Mouse (Mus musculus): Measurements from ENCODE around the gene Fas. TPM values are rescaled to one million over a fixed set of nuclear protein-coding genes. Genes with fewer than 3 reads are reported as not detected.
A peak's percentile ranks its signal among the peaks of the same experiment; 100 is the strongest.

Gene Fas
- total and polyA plus RNA-seq, 2 experiments from 2014 or later = 1.1 to 5.6 TPM

DNA sequence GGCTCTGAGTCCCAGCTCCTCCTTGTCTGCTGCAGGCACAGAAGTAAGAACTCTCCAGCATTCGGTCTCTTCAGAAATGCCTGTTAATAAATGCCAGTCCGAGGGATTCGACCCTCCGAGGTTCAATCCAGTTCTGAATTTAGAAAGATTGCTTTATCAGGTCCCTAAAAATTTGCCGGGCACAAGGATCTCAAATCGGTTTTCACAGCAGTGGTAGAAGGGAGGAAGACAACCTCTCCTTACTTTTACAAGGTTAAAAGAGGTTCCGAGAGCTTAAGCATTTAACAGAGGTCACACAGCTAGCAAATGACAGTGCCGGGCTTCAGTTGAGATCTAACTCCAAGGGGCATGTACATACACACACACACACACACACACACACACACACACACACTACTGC, 913 bp downstream of the Fas start:
- Histone ChIP-seq H3K4me1 (ENCODE audit: control insufficient read depth, insufficient read depth) (peaks cover 5% of the 10 kb centered on the region), H3K9me3 (replicated peaks; ENCODE audit: control insufficient read depth, low read length) (no peaks in the 10 kb centered on the region), H3K27me3 (ENCODE audit: control insufficient read depth, insufficient read depth, low read length) (no peaks in the 10 kb centered on the region), H3K4me3 (ENCODE audit: low read depth, low read length) (peak overlapping the region; percentile 72), H3K27ac (ENCODE audit: low read depth) (peak overlapping the region; percentile 47; the same call in 1 of the 2 replicates), H3K36me3 (replicated peaks; ENCODE audit: control insufficient read depth, insufficient read depth, low read length) (no peaks in the 10 kb centered on the region), H3K4me2 (ENCODE audit: low read depth, low read length) (peak overlapping the region; percentile 97), H3K9ac (replicated peaks; ENCODE audit: low read depth, low read length) (peak overlapping the region; percentile 74)
- no peak for TF ChIP-seq EP300 (IDR thresholded peaks at IDR 0.05; ENCODE audit: low read depth)
- no peak for TF ChIP-seq CTCF (IDR thresholded peaks at IDR 0.05; ENCODE audit: low read depth)
- 0 out of 2 replicates have a peak, but pooled peaks have one; percentile 2 for ATAC-seq (ENCODE audit: insufficient read depth, low read depth)
- WGBS = 38% methylated on average over 8 of the region's 8 CpGs
- DNase-seq (ENCODE audit: low spot score) = no peak

DNA sequence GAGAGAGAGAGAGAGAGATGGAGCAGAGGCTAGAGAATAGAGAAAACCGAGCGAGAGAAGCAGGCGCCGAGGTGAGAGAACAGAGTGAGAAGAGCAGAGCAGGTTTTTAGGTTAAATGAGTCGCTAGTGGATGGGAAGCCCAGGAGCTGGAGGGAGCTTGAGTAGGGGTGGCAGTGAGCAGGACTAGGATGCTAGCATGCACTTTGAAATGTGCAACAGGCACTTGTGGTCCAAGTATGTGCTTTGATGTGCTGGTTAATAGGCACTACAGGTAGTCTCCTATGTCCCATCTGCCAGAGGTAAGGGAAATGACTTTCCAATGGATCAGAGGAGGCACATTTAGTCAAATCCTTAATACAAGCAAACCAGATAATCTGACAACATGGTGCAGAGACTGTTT, 1.5 kb downstream of the Fas start:
- DNase-seq (ENCODE audit: low spot score) (no peak), ATAC-seq (ENCODE audit: insufficient read depth, low read depth) (no peak)
- Histone ChIP-seq H3K27ac (ENCODE audit: low read depth) (no peak overlapping the region), H3K36me3 (replicated peaks; ENCODE audit: control insufficient read depth, insufficient read depth, low read length) (no peaks in the 10 kb centered on the region), H3K4me2 (ENCODE audit: low read depth, low read length) (peak overlapping the region; percentile 97), H3K9me3 (replicated peaks; ENCODE audit: control insufficient read depth, low read length) (no peaks in the 10 kb centered on the region), H3K9ac (replicated peaks; ENCODE audit: low read depth, low read length) (no peak overlapping the region), H3K27me3 (ENCODE audit: control insufficient read depth, insufficient read depth, low read length) (no peaks in the 10 kb centered on the region), H3K4me3 (ENCODE audit: low read depth, low read length) (no peak overlapping the region; the same call in 1 of the 2 replicates), H3K4me1 (ENCODE audit: control insufficient read depth, insufficient read depth) (peaks cover 5% of the 10 kb centered on the region)
- WGBS = 68% methylated on average over 5 of the region's 5 CpGs
- no peak for TF ChIP-seq EP300 (IDR thresholded peaks at IDR 0.05; ENCODE audit: low read depth)
- no peak for TF ChIP-seq CTCF (IDR thresholded peaks at IDR 0.05; ENCODE audit: low read depth)

DNA sequence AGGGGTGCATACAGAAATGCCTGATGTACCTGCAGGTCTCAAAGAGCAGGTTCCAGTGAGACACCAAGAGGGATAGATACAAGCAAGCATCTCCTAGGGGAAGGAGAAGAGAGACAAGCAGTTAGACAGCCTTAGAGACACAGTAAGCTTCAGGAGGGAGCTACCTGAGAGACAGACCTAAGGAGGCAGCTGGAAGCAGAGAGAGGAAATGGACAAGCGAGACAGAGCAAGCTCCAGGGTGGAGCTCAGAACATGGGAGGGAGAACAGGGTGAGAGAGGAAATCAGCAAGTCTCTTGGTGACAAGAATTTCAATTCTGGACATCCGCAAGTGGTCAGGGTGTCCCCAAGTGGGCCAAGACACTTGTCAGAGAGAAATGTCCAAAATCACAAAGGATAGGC, 2.2 kb downstream of the Fas start:
- no peaks in the 10 kb centered on the region for H3K36me3 ChIP-seq (replicated peaks; ENCODE audit: control insufficient read depth, insufficient read depth, low read length)
- H3K9me3 ChIP-seq (replicated peaks; ENCODE audit: control insufficient read depth, low read length) = no peaks in the 10 kb centered on the region
- peaks cover 5% of the 10 kb centered on the region for H3K4me1 ChIP-seq (ENCODE audit: control insufficient read depth, insufficient read depth)
- no peak for ATAC-seq (ENCODE audit: insufficient read depth, low read depth)
- no peak overlapping the region for H3K9ac ChIP-seq (replicated peaks; ENCODE audit: low read depth, low read length)
- WGBS = 63% methylated on average over 2 of the region's 2 CpGs
- no peak overlapping the region for H3K27ac ChIP-seq (ENCODE audit: low read depth)
- no peak overlapping the region for H3K4me3 ChIP-seq (ENCODE audit: low read depth, low read length)
- no peak for DNase-seq (ENCODE audit: low spot score)
- H3K4me2 ChIP-seq (ENCODE audit: low read depth, low read length) = no peak overlapping the region
- TF ChIP-seq EP300 (IDR thresholded peaks at IDR 0.05; ENCODE audit: low read depth) (no peak), CTCF (IDR thresholded peaks at IDR 0.05; ENCODE audit: low read depth) (no peak)
- H3K27me3 ChIP-seq (ENCODE audit: control insufficient read depth, insufficient read depth, low read length) = no peaks in the 10 kb centered on the region

DNA sequence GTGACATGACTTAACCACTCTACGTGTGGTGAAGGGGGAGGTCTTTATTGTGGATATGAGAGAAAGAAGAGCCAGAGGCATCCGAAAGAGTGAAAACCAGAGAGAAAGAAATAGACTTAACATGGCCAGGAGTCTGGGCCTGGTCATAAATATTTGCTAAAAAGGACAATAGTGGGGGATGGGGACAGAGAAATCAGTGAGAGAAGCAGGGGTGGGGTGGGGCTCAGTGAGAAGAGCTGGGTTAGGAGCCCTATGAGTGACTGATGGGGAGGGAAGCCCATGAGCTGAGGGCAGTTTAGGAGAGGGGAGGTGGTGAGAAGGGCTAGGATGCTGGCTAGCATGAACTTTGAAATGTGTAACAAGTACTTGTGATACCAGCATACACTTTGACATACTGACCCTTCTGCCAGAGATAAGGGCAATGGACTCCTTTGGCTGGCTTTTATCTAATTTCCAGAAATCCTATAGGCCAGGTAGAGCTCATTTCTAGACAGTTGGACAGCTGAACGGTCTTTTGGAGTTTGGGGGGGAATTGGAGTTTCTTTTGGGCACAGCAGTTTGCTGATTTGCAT, 3.0 kb downstream of the Fas start:
- Histone ChIP-seq H3K4me2 (ENCODE audit: low read depth, low read length) (no peak overlapping the region), H3K27ac (ENCODE audit: low read depth) (no peak overlapping the region), H3K9ac (replicated peaks; ENCODE audit: low read depth, low read length) (no peak overlapping the region), H3K4me1 (ENCODE audit: control insufficient read depth, insufficient read depth) (peaks cover 5% of the 10 kb centered on the region), H3K27me3 (ENCODE audit: control insufficient read depth, insufficient read depth, low read length) (no peaks in the 10 kb centered on the region), H3K36me3 (replicated peaks; ENCODE audit: control insufficient read depth, insufficient read depth, low read length) (no peaks in the 10 kb centered on the region), H3K9me3 (replicated peaks; ENCODE audit: control insufficient read depth, low read length) (no peaks in the 10 kb centered on the region), H3K4me3 (ENCODE audit: low read depth, low read length) (no peak overlapping the region)
- 84% methylated on average over 3 of the region's 3 CpGs for WGBS
- ATAC-seq (ENCODE audit: insufficient read depth, low read depth) (no peak), DNase-seq (ENCODE audit: low spot score) (no peak)
- TF ChIP-seq EP300 (IDR thresholded peaks at IDR 0.05; ENCODE audit: low read depth) (no peak), CTCF (IDR thresholded peaks at IDR 0.05; ENCODE audit: low read depth) (no peak)

DNA sequence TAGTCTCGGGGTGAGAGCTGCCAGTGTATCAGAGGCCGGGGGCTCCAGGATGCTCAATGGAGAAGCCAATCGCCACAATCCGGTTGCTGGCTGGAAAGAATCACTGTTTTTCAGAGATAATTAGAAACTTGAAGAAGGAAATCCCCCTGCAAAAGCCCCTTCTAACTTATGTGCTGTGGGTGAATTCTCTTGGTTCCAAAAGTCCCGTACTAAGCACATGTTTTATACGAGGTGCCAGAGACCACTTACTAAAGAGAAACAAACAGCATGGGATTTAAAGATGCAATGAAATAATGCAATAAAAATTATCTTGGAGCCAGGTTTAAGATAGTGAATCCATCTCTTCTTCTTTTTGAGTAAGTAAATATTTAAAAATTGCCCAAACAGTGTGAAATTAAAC, 5.0 kb downstream of the Fas start:
- no peak overlapping the region for H3K4me3 ChIP-seq (ENCODE audit: low read depth, low read length)
- no peaks in the 10 kb centered on the region for H3K36me3 ChIP-seq (replicated peaks; ENCODE audit: control insufficient read depth, insufficient read depth, low read length)
- H3K4me1 ChIP-seq (ENCODE audit: control insufficient read depth, insufficient read depth) = peaks cover 5% of the 10 kb centered on the region; the same call in 1 of the 2 replicates
- no peaks in the 10 kb centered on the region for H3K27me3 ChIP-seq (ENCODE audit: control insufficient read depth, insufficient read depth, low read length)
- TF ChIP-seq EP300 (IDR thresholded peaks at IDR 0.05; ENCODE audit: low read depth) (no peak), CTCF (IDR thresholded peaks at IDR 0.05; ENCODE audit: low read depth) (no peak)
- no peak overlapping the region for H3K4me2 ChIP-seq (ENCODE audit: low read depth, low read length)
- ATAC-seq (ENCODE audit: insufficient read depth, low read depth) (no peak), DNase-seq (ENCODE audit: low spot score) (no peak)
- H3K27ac ChIP-seq (ENCODE audit: low read depth) = no peak overlapping the region
- H3K9ac ChIP-seq (replicated peaks; ENCODE audit: low read depth, low read length) = no peak overlapping the region
- H3K9me3 ChIP-seq (replicated peaks; ENCODE audit: control insufficient read depth, low read length) = no peaks in the 10 kb centered on the region
- WGBS = 73% methylated on average over 6 of the region's 6 CpGs

DNA sequence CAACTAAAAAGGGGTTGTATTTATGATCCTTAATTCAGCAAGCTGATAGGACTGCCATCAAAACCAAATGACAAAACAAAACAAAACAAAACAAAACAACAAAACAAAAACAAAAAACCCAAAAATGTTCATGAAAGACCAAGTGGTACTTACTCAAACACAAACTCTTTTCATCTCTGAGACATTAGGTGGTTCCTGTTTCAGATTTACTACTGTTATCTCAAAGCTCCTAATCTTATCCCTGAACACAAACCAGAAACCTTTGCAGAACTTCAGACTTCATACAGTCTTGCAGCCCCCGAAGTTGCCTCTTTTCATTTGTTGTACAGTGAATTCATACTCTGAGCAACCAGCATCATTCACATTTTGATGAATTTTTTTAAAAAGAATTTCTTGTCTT, 8.1 kb downstream of the Fas start:
- no peak overlapping the region for H3K4me3 ChIP-seq (ENCODE audit: low read depth, low read length)

More for the DNA sequence above, 8.1 kb downstream of the Fas start:
- WGBS = 21% methylated on average over 1 of the region's 1 CpGs
- no peak overlapping the region for H3K27ac ChIP-seq (ENCODE audit: low read depth)
- H3K36me3 ChIP-seq (replicated peaks; ENCODE audit: control insufficient read depth, insufficient read depth, low read length) = no peaks in the 10 kb centered on the region
- no peaks in the 10 kb centered on the region for H3K4me1 ChIP-seq (ENCODE audit: control insufficient read depth, insufficient read depth)
- no peak overlapping the region for H3K9ac ChIP-seq (replicated peaks; ENCODE audit: low read depth, low read length)
- DNase-seq (ENCODE audit: low spot score) = no peak
- H3K4me2 ChIP-seq (ENCODE audit: low read depth, low read length) = no peak overlapping the region
- ATAC-seq (ENCODE audit: insufficient read depth, low read depth) = no peak
- no peak for TF ChIP-seq EP300 (IDR thresholded peaks at IDR 0.05; ENCODE audit: low read depth)
- no peak for TF ChIP-seq CTCF (IDR thresholded peaks at IDR 0.05; ENCODE audit: low read depth)
- H3K27me3 ChIP-seq (ENCODE audit: control insufficient read depth, insufficient read depth, low read length) = no peaks in the 10 kb centered on the region
- no peaks in the 10 kb centered on the region for H3K9me3 ChIP-seq (replicated peaks; ENCODE audit: control insufficient read depth, low read length)

Measured in heart, postnatal 0 days (tissue).